Mouse (Mus musculus): ENCODE measurements at regions not wholly inside any gene's neighbourhood (a gene's known extent, or its start where the extent isn't known, plus 50 kb on each side); places are given as distances from the start of the nearest gene placed in this dataset.

- Histone ChIP-seq H3K27me3 (ENCODE audit: insufficient read depth, low read length) (no peaks in the 10 kb centered on the region), H3K9me3 (ENCODE audit: low read length) (no peaks in the 10 kb centered on the region), H3K36me3 (ENCODE audit: insufficient read depth) (no peaks in the 10 kb centered on the region), H3K27ac (ENCODE audit: low read depth, low read length) (no peak overlapping the region), H3K9ac (no peak overlapping the region), H3K4me3 (ENCODE audit: low read depth, low read length) (no peak overlapping the region), H3K4me2 (ENCODE audit: low read depth) (no peak overlapping the region), H3K4me1 (ENCODE audit: insufficient read depth) (no peaks in the 10 kb centered on the region)
- no peak for TF ChIP-seq CTCF (IDR thresholded peaks at IDR 0.05; ENCODE audit: low read depth)
- DNase-seq, result no peak
- no peak for ATAC-seq
- WGBS, result 92% methylated on average over 7 of the region's 7 CpGs
Observed at GRCm38 (mm10) chr1:190591621-190592020, 319.9 kb downstream of the Rps6kc1 start.

DNA sequence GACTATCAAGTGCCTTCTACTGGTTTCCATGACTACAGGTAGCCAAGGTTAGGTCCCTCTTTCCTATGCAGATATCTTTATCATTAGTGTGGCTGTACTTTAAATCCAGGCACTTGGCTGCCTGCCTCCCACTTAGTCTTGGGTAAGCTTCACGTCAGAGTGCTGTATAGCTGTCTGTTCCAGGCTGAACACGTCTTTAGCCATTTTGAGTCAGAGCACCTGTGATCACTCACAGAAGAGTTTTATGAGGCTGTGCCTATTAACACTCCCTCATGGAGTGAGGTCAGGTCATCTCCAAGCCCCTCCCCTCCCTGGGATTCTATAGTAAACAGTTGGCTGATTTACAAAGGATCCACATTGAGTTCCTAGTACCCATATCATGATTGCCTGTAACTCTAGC, 322.0 kb downstream of the Rps6kc1 start:
- Histone ChIP-seq H3K27ac (ENCODE audit: low read depth, low read length) (no peak overlapping the region), H3K4me3 (ENCODE audit: low read depth, low read length) (no peak overlapping the region), H3K27me3 (ENCODE audit: insufficient read depth, low read length) (no peaks in the 10 kb centered on the region), H3K36me3 (ENCODE audit: insufficient read depth) (no peaks in the 10 kb centered on the region), H3K4me2 (ENCODE audit: low read depth) (no peak overlapping the region), H3K9me3 (ENCODE audit: low read length) (no peaks in the 10 kb centered on the region), H3K9ac (no peak overlapping the region), H3K4me1 (ENCODE audit: insufficient read depth) (no peaks in the 10 kb centered on the region)
- ATAC-seq (no peak), DNase-seq (no peak)
- WGBS, result 57% methylated on average over 2 of the region's 2 CpGs
- TF ChIP-seq CTCF (IDR thresholded peaks at IDR 0.05; ENCODE audit: low read depth), result no peak

GRCm38 (mm10) chr1:190583272-190583671, 328.3 kb downstream of the Rps6kc1 start:
- no peaks in the 10 kb centered on the region for H3K27me3 ChIP-seq (ENCODE audit: insufficient read depth, low read length)
- H3K4me2 ChIP-seq (ENCODE audit: low read depth), result no peak overlapping the region
- no peak overlapping the region for H3K27ac ChIP-seq (ENCODE audit: low read depth, low read length)
- ATAC-seq (no peak), DNase-seq (no peak)
- TF ChIP-seq CTCF (IDR thresholded peaks at IDR 0.05; ENCODE audit: low read depth), result no peak
- H3K9ac ChIP-seq, result no peak overlapping the region
- H3K9me3 ChIP-seq (ENCODE audit: low read length), result no peaks in the 10 kb centered on the region
- no peaks in the 10 kb centered on the region for H3K36me3 ChIP-seq (ENCODE audit: insufficient read depth)
- H3K4me3 ChIP-seq (ENCODE audit: low read depth, low read length), result no peak overlapping the region
- no peaks in the 10 kb centered on the region for H3K4me1 ChIP-seq (ENCODE audit: insufficient read depth)
- 78% methylated on average over 6 of the region's 6 CpGs for WGBS

DNA sequence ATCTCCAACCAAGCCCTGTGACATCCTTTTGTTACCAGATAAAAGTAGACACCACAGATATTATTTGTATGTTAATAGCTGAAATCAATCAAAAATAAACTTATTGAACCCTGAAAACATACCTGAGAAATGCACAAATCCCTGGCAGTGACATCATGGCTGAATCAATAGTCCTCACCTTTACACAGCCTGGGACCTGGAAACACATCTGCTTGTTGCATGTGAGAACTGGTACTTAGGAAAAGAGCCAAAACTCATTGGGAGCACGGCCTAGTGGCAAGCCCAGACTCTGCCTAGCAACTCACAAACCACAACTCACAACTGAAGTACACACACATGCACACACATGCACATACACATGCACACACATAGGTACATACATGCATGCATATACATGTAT, 330.9 kb downstream of the Rps6kc1 start:
- Histone ChIP-seq H3K4me1 (ENCODE audit: insufficient read depth) (no peaks in the 10 kb centered on the region), H3K4me3 (ENCODE audit: low read depth, low read length) (no peak overlapping the region), H3K27ac (ENCODE audit: low read depth, low read length) (no peak overlapping the region), H3K4me2 (ENCODE audit: low read depth) (no peak overlapping the region), H3K27me3 (ENCODE audit: insufficient read depth, low read length) (no peaks in the 10 kb centered on the region), H3K36me3 (ENCODE audit: insufficient read depth) (no peaks in the 10 kb centered on the region), H3K9ac (no peak overlapping the region), H3K9me3 (ENCODE audit: low read length) (no peaks in the 10 kb centered on the region)
- no peak for TF ChIP-seq CTCF (IDR thresholded peaks at IDR 0.05; ENCODE audit: low read depth)
- no peak for DNase-seq
- ATAC-seq, result no peak
- 76% methylated on average over 1 of the region's 1 CpGs for WGBS

GRCm38 (mm10) chr1:190570981-190571380, 340.6 kb downstream of the Rps6kc1 start:
- no peak for DNase-seq
- Histone ChIP-seq H3K4me2 (ENCODE audit: low read depth) (no peak overlapping the region), H3K36me3 (ENCODE audit: insufficient read depth) (no peaks in the 10 kb centered on the region), H3K9ac (no peak overlapping the region), H3K4me1 (ENCODE audit: insufficient read depth) (no peaks in the 10 kb centered on the region), H3K27ac (ENCODE audit: low read depth, low read length) (no peak overlapping the region), H3K9me3 (ENCODE audit: low read length) (no peaks in the 10 kb centered on the region), H3K27me3 (ENCODE audit: insufficient read depth, low read length) (no peaks in the 10 kb centered on the region), H3K4me3 (ENCODE audit: low read depth, low read length) (no peak overlapping the region)
- no peak for TF ChIP-seq CTCF (IDR thresholded peaks at IDR 0.05; ENCODE audit: low read depth)
- no peak for ATAC-seq
- 41% methylated on average over 4 of the region's 4 CpGs for WGBS

DNA sequence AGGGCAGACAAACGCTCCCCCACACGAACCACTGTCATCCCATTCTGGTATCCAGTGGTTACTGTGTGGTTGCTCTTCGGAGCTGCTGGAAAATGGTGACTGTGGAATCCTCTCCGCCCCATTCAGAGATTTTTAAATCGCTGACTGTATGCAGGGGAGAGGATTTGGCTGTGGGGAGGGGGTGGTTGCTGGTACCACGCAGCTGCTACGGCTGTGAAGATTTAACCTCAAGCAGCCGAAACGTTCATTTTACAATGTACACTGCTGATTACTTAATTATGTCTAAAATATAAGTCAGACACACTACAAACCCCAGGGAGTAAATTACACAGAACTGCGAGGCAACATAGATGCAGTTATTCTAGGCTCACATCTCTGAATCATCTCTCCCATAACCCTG, 341.0 kb downstream of the Rps6kc1 start:
- Histone ChIP-seq H3K4me3 (ENCODE audit: low read depth, low read length) (no peak overlapping the region), H3K4me2 (ENCODE audit: low read depth) (no peak overlapping the region), H3K9ac (no peak overlapping the region), H3K4me1 (ENCODE audit: insufficient read depth) (no peaks in the 10 kb centered on the region), H3K9me3 (ENCODE audit: low read length) (no peaks in the 10 kb centered on the region), H3K27me3 (ENCODE audit: insufficient read depth, low read length) (no peaks in the 10 kb centered on the region), H3K27ac (ENCODE audit: low read depth, low read length) (no peak overlapping the region), H3K36me3 (ENCODE audit: insufficient read depth) (no peaks in the 10 kb centered on the region)
- ATAC-seq (peak; percentile 58), DNase-seq (peak; percentile 14)
- TF ChIP-seq CTCF (IDR thresholded peaks at IDR 0.05; ENCODE audit: low read depth), result no peak
- WGBS, result 63% methylated on average over 10 of the region's 10 CpGs

DNA sequence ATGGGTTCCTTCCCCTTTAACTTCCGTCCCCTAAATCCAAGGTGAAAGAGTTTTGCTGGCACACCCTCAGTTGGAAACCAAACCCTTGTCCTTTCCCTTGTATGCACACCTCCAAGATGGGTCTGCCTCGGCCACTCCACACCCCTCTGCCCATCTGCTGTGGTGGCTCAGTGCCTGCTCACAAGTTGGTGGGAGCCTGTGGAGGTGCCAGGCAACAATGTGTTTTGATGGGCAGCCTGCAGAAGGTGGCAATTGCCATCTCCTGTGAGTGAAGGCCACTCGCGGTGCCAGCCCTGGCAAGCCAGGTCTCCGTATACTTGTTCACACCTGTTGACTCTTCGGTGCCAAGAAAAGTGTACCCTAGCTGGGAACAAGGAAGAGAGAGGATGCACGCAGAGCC, 344.8 kb downstream of the Rps6kc1 start:
- no peak for DNase-seq
- Histone ChIP-seq H3K4me1 (ENCODE audit: insufficient read depth) (no peaks in the 10 kb centered on the region), H3K27me3 (ENCODE audit: insufficient read depth, low read length) (no peaks in the 10 kb centered on the region), H3K4me2 (ENCODE audit: low read depth) (no peak overlapping the region), H3K9ac (no peak overlapping the region), H3K4me3 (ENCODE audit: low read depth, low read length) (no peak overlapping the region), H3K36me3 (ENCODE audit: insufficient read depth) (no peaks in the 10 kb centered on the region), H3K27ac (ENCODE audit: low read depth, low read length) (no peak overlapping the region), H3K9me3 (ENCODE audit: low read length) (no peaks in the 10 kb centered on the region)
- ATAC-seq, result no peak
- WGBS, result 75% methylated on average over 7 of the region's 7 CpGs
- no peak for TF ChIP-seq CTCF (IDR thresholded peaks at IDR 0.05; ENCODE audit: low read depth)

Data from forebrain, postnatal 0 days (tissue).